Mouse (Mus musculus): Measurements from ENCODE around the gene Irf3.

GRCm38 (mm10) chr7:45019031-45019571 lies 21.7 kb downstream of the Irf3 start:
- TF ChIP-seq POLR2A (IDR thresholded peaks at IDR 0.05; ENCODE audit: insufficient read depth, low read depth, low read length) (no peak), CTCF (IDR thresholded peaks at IDR 0.05; ENCODE audit: insufficient read depth, low read depth, low read length) (no peak)

Data from olfactory bulb, adult 2 months (tissue).